Mouse (Mus musculus) intestine, embryonic 14.5 days (tissue): ENCODE data around the gene Hscb. TPM values are rescaled to one million over a fixed set of nuclear protein-coding genes. Genes with fewer than 3 reads are reported as not detected.
A peak's percentile ranks its signal among the peaks of the same experiment; 100 is the strongest.

ENCODE experiments used
- ATAC-seq: fragments of 200-750 bp; cut with Nextera tagmentation; replicated peaks from 2 replicates; pipeline ENCODE4 v1.8.0; 2017; ENCODE audit warnings: low read depth, moderate number of reproducible peaks, moderate TSS enrichment, moderate library complexity; ENCODE audit not compliant: low FRiP score, low TSS enrichment
- DNase-seq: peaks from one replicate; pipeline ENCODE4 v3.0.0-alpha.2; 2018; ENCODE audit warnings: low spot score
- H3K27ac ChIP-seq: fragments of 300-500 bp; sonication (generic); 2 replicates; pipeline ENCODE4 v1.5.1; 2014; ENCODE audit warnings: low read depth, mild to moderate bottlenecking, control low read depth
- H3K27me3 ChIP-seq: fragments of 300-500 bp; sonication (generic); replicated peaks from 2 replicates; pipeline ENCODE4 v1.6.1; 2014; ENCODE audit warnings: low read length, control low read depth; ENCODE audit not compliant: control insufficient read depth, insufficient read depth
- H3K36me3 ChIP-seq: fragments of 300-500 bp; sonication (generic); 2 replicates; pipeline ENCODE4 v1.6.1; 2014; ENCODE audit warnings: low read length, control low read depth; ENCODE audit not compliant: control insufficient read depth, insufficient read depth
- H3K4me1 ChIP-seq: fragments of 300-500 bp; sonication (generic); replicated peaks from 2 replicates; pipeline ENCODE4 v1.6.1; 2014; ENCODE audit warnings: low read length, control low read depth, mixed read lengths; ENCODE audit not compliant: control insufficient read depth, insufficient read depth
- H3K4me2 ChIP-seq: fragments of 300-500 bp; sonication (generic); 2 replicates; pipeline ENCODE4 v1.6.1; 2014; ENCODE audit warnings: low read length
- H3K4me3 ChIP-seq: fragments of 300-500 bp; sonication (generic); 2 replicates; pipeline ENCODE4 v1.5.1; 2014; ENCODE audit warnings: low read depth, low read length, control low read depth, mixed read lengths
- H3K9ac ChIP-seq: fragments of 300-500 bp; sonication (generic); 2 replicates; pipeline ENCODE4 v1.6.1; 2014; ENCODE audit warnings: mild to moderate bottlenecking, low read length
- H3K9me3 ChIP-seq: fragments of 300-500 bp; sonication (generic); 2 replicates; pipeline ENCODE4 v1.6.1; 2016; ENCODE audit warnings: low read length, control low read depth; ENCODE audit not compliant: control insufficient read depth
- WGBS: fragments of 180-500 bp; shearing (Covaris S2); extraction: QIAGEN DNeasy Blood & Tissue Kit; methylation state at CpG from one replicate; pipeline ENCODE4 v1.1.7; 2014; 5-methylcytosine and 5-hydroxymethylcytosine counted together
- polyA plus RNA-seq: library from polyadenylated mRNA; unstranded; fragments of >200 nt; fragmentation: Nextera tagmentation; extraction: Ambion mirVana; gene quantifications from 2 replicates; pipeline ENCODE4 v1.2.1, GENCODE M21; 2014

Gene Hscb
- polyA plus RNA-seq, 1 experiment from 2014 or later = 29.3 TPM

GRCm38 (mm10) chr5:110802186-110802585 lies 37.4 kb downstream of the Hscb start:
- H3K4me1 ChIP-seq = peaks cover 9% of the 10 kb centered on the region; the same call in 1 of the 2 replicates
- ATAC-seq (no peak), DNase-seq (no peak)
- 83% methylated on average over 4 of the region's 4 CpGs for WGBS
- H3K27me3 ChIP-seq = no peaks in the 10 kb centered on the region
- H3K9ac ChIP-seq = no peak overlapping the region
- H3K4me2 ChIP-seq = no peak overlapping the region
- H3K9me3 ChIP-seq = no peaks in the 10 kb centered on the region
- peaks cover 85% of the 10 kb centered on the region for H3K36me3 ChIP-seq
- H3K27ac ChIP-seq = no peak overlapping the region
- no peak overlapping the region for H3K4me3 ChIP-seq

GRCm38 (mm10) chr5:110801036-110801624 lies 38.4 kb downstream of the Hscb start:
- H3K4me1 ChIP-seq = no peaks in the 10 kb centered on the region; the same call in 1 of the 2 replicates
- H3K36me3 ChIP-seq = peaks cover 91% of the 10 kb centered on the region
- no peak overlapping the region for H3K27ac ChIP-seq
- H3K4me2 ChIP-seq = no peak overlapping the region
- H3K4me3 ChIP-seq = no peak overlapping the region
- 79% methylated on average over 3 of the region's 3 CpGs for WGBS
- no peak for DNase-seq
- H3K27me3 ChIP-seq = no peaks in the 10 kb centered on the region
- no peak for ATAC-seq
- H3K9ac ChIP-seq = no peak overlapping the region
- H3K9me3 ChIP-seq = no peaks in the 10 kb centered on the region

GRCm38 (mm10) chr5:110797696-110798095 lies 41.9 kb downstream of the Hscb start:
- 67% methylated on average over 4 of the region's 4 CpGs for WGBS
- Histone ChIP-seq H3K4me3 (no peak overlapping the region), H3K27ac (no peak overlapping the region), H3K36me3 (peaks cover 97% of the 10 kb centered on the region), H3K4me2 (no peak overlapping the region), H3K4me1 (no peaks in the 10 kb centered on the region), H3K9ac (no peak overlapping the region), H3K27me3 (no peaks in the 10 kb centered on the region), H3K9me3 (no peaks in the 10 kb centered on the region)
- DNase-seq (no peak), ATAC-seq (no peak)

- no peak overlapping the region for H3K9ac ChIP-seq
- H3K4me2 ChIP-seq = no peak overlapping the region
- no peak overlapping the region for H3K4me3 ChIP-seq
- DNase-seq (no peak), ATAC-seq (no peak)
- WGBS = 92% methylated on average over 7 of the region's 7 CpGs
- no peaks in the 10 kb centered on the region for H3K27me3 ChIP-seq
- H3K36me3 ChIP-seq = peaks cover 99% of the 10 kb centered on the region
- no peaks in the 10 kb centered on the region for H3K4me1 ChIP-seq
- H3K9me3 ChIP-seq = no peaks in the 10 kb centered on the region
- H3K27ac ChIP-seq = no peak overlapping the region
Measured at GRCm38 (mm10) chr5:110794363-110794762, 45.2 kb downstream of the Hscb start.

- no peak overlapping the region for H3K4me3 ChIP-seq
- H3K36me3 ChIP-seq = peaks cover 86% of the 10 kb centered on the region
- no peak overlapping the region for H3K4me2 ChIP-seq
- H3K27me3 ChIP-seq = no peaks in the 10 kb centered on the region
- WGBS = 55% methylated on average over 5 of the region's 5 CpGs
- DNase-seq (peak; percentile 67), ATAC-seq (peak; percentile 66)
- H3K9ac ChIP-seq = no peak overlapping the region
- no peaks in the 10 kb centered on the region for H3K9me3 ChIP-seq
- H3K27ac ChIP-seq = no peak overlapping the region
- H3K4me1 ChIP-seq = no peaks in the 10 kb centered on the region
Measured at GRCm38 (mm10) chr5:110788684-110789083, 50.9 kb downstream of the Hscb start.

GRCm38 (mm10) chr5:110786081-110786835 lies 53.3 kb downstream of the Hscb start:
- Histone ChIP-seq H3K27me3 (no peaks in the 10 kb centered on the region), H3K9me3 (no peaks in the 10 kb centered on the region), H3K27ac (no peak overlapping the region), H3K4me2 (no peak overlapping the region), H3K36me3 (peaks cover 62% of the 10 kb centered on the region), H3K4me3 (no peak overlapping the region), H3K4me1 (no peaks in the 10 kb centered on the region), H3K9ac (no peak overlapping the region)
- WGBS = 81% methylated on average over 11 of the region's 11 CpGs
- no peak for ATAC-seq
- no peak for DNase-seq

- H3K4me1 ChIP-seq = peaks cover 18% of the 10 kb centered on the region
- DNase-seq (no peak), ATAC-seq (no peak)
- no peak overlapping the region for H3K4me3 ChIP-seq
- no peaks in the 10 kb centered on the region for H3K27me3 ChIP-seq
- H3K9ac ChIP-seq = no peak overlapping the region
- 77% methylated on average over 8 of the region's 8 CpGs for WGBS
- H3K27ac ChIP-seq = no peak overlapping the region
- peaks cover 37% of the 10 kb centered on the region for H3K36me3 ChIP-seq
- H3K4me2 ChIP-seq = no peak overlapping the region
- H3K9me3 ChIP-seq = no peaks in the 10 kb centered on the region
Measured at GRCm38 (mm10) chr5:110783150-110783549, 56.4 kb downstream of the Hscb start.

- Histone ChIP-seq H3K4me2 (no peak overlapping the region), H3K9me3 (no peaks in the 10 kb centered on the region), H3K36me3 (peaks cover 35% of the 10 kb centered on the region), H3K27ac (no peak overlapping the region), H3K4me1 (peaks cover 18% of the 10 kb centered on the region), H3K9ac (no peak overlapping the region), H3K4me3 (no peak overlapping the region), H3K27me3 (no peaks in the 10 kb centered on the region)
- 79% methylated on average over 7 of the region's 7 CpGs for WGBS
- DNase-seq = no peak
- ATAC-seq = no peak
Measured at GRCm38 (mm10) chr5:110781529-110782238, 57.9 kb downstream of the Hscb start.
